Mouse (Mus musculus): ENCODE measurements around the gene Mindy3. TPM values are rescaled to one million over a fixed set of nuclear protein-coding genes. Genes with fewer than 3 reads are reported as not detected.
"Not testable (repeated sequence)": the region's sequence is repeated elsewhere in the genome, so short reads cannot be mapped to it uniquely, and the experiment has no call there.

Mindy3 gene
- polyA plus RNA-seq (2015; fragmentation: Nextera tagmentation; extraction: Ambion mirVana): 35.1 and 37.1 TPM in 2 replicates

DNA sequence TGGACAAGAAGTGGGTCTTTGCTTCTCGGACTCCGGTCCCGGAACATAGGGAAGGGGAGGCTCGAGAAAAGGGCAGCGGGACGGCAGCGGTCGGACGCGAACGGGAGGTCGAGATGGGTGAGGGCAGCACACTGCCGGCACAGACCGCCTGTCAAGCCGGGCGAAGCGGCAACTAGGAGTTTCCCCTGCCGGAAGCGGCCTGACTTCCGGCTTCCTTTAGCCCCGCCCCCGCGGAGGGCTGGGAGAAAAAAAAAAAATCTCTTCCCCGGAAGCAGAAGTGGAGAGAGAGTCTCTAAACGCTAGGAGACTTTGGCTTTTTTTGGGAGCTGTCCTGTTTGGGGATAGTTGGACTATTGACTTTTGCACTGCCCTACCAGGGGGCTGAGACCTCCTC lies at the start of gene Mindy3:
Gene Mindy3, minus strand, starts transcription at position 209 of the 394 bp plus-strand sequence.
- H3K36me3 ChIP-seq: no peaks in the 10 kb centered on the region
- H3K9ac ChIP-seq: peak within 1 kb of the TSS; percentile 77
- under 1% methylated on average over 25 of the region's 25 CpGs for WGBS
- H3K4me3 ChIP-seq (replicated peaks): peak within 1 kb of the TSS; percentile 93
- peak; percentile 95 for ATAC-seq (replicated peaks; ENCODE audit: low FRiP score)
- peak within 1 kb of the TSS; percentile 78 for H3K4me2 ChIP-seq
- no peaks in the 10 kb centered on the region for H3K27me3 ChIP-seq
- H3K9me3 ChIP-seq (replicated peaks): no peaks in the 10 kb centered on the region
- H3K4me1 ChIP-seq: peaks cover 9% of the 10 kb centered on the region
- H3K27ac ChIP-seq: peak within 1 kb of the TSS; percentile 83

DNA sequence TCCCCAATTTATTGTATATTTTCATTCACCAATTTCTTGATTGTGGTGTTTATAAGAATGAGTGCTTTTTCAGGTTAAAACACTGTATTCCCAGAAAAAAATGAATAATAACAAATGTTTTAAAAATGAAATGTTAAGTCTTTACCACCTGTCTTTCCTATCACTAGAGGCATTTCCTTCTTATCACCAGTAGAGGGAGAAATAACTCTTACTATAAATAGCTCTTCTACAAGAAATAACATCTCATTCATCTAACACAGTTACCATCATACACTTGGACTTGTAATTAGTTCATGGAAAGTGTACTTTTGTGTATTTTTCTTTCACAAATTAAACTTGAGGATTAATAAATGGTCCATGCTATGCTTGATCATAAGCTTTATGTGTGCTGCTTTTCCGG lies 40.5 kb upstream of the Mindy3 start:
- 82% methylated on average over 1 of the region's 1 CpGs for WGBS
- no peak for ATAC-seq (replicated peaks; ENCODE audit: low FRiP score)
- H3K4me1 ChIP-seq: no peaks in the 10 kb centered on the region
- H3K36me3 ChIP-seq: no peaks in the 10 kb centered on the region
- H3K4me2 ChIP-seq: no peak overlapping the region
- no peaks in the 10 kb centered on the region for H3K9me3 ChIP-seq (replicated peaks)
- no peak overlapping the region for H3K9ac ChIP-seq
- no peaks in the 10 kb centered on the region for H3K27me3 ChIP-seq
- no peak overlapping the region for H3K27ac ChIP-seq
- no peak overlapping the region for H3K4me3 ChIP-seq (replicated peaks)

DNA sequence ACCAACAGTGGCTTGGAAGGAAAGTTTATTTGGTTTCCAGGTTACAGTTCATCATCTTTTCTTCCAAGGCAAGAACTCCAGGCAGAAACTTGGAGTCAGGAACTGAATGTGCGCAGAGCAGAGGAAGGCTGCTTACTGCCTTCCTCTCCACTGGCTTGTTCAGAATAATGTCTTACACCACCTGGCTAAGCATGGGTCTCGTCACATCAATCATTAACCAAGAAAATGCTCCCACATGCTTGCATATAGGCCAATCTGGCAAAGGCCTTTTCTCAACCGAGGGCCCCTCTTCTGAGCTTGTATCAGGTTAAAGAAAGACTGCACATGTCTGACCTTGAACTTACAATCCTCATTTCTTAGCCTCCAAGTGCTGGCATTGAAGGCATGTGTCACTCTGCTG lies 30.8 kb upstream of the Mindy3 start:
- H3K4me2 ChIP-seq: no peak overlapping the region
- no peaks in the 10 kb centered on the region for H3K27me3 ChIP-seq
- ATAC-seq (replicated peaks; ENCODE audit: low FRiP score): peak; percentile 66; the same call in 1 of the 2 replicates
- WGBS: 70% methylated on average over 3 of the region's 3 CpGs
- no peaks in the 10 kb centered on the region for H3K9me3 ChIP-seq (replicated peaks)
- H3K36me3 ChIP-seq: no peaks in the 10 kb centered on the region
- no peaks in the 10 kb centered on the region for H3K4me1 ChIP-seq
- no peak overlapping the region for H3K4me3 ChIP-seq (replicated peaks)
- no peak overlapping the region for H3K27ac ChIP-seq
- no peak overlapping the region for H3K9ac ChIP-seq

DNA sequence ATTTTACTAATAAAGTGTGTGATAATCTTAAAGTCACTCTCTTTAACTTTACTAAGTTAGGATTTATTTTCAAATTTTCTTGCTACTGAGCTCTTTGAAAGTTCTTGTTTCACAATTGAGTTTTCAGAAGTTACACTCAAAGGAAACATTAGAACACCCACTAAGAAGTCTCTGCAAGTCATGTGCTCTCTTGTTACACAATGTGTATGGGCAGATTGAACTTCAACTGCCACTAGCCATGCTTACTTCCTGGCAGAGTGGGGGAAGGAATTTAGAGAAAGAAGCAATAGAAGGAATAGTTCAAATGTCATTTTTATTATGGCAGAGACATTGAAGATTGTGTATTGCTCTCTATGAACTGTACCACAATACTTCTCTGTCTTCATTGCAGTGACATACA lies 20.9 kb upstream of the Mindy3 start:
- Histone ChIP-seq H3K36me3 (no peaks in the 10 kb centered on the region), H3K9me3 (replicated peaks) (no peaks in the 10 kb centered on the region), H3K4me3 (replicated peaks) (no peak overlapping the region), H3K4me2 (no peak overlapping the region), H3K9ac (no peak overlapping the region), H3K4me1 (no peaks in the 10 kb centered on the region), H3K27ac (no peak overlapping the region), H3K27me3 (no peaks in the 10 kb centered on the region)
- ATAC-seq (replicated peaks; ENCODE audit: low FRiP score): no peak

DNA sequence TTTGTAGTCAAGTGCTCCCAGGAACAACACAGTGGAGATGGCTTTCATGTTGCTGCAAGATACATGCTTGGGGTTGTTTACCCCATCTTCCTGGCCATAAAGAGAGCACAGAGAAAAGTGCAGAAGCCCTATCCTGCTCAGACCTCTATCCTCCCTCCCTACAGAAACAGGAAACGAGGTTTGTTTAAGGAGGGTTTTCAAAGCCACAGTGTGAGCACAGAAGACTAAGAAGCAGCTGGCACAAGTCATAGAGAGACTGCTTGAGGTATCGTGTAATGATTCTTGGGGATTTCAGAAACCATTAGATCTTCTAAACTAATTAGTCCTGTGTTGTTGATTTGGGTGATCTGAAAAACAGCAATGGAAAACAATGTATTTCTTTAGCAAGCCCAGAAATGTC lies 20.3 kb upstream of the Mindy3 start:
- no peak overlapping the region for H3K4me3 ChIP-seq (replicated peaks)
- no peak overlapping the region for H3K9ac ChIP-seq
- H3K4me1 ChIP-seq: no peaks in the 10 kb centered on the region
- no peak for ATAC-seq (replicated peaks; ENCODE audit: low FRiP score)
- H3K27me3 ChIP-seq: no peaks in the 10 kb centered on the region
- 27% methylated on average over 2 of the region's 2 CpGs for WGBS
- H3K27ac ChIP-seq: no peak overlapping the region
- no peaks in the 10 kb centered on the region for H3K36me3 ChIP-seq
- no peaks in the 10 kb centered on the region for H3K9me3 ChIP-seq (replicated peaks)
- no peak overlapping the region for H3K4me2 ChIP-seq

DNA sequence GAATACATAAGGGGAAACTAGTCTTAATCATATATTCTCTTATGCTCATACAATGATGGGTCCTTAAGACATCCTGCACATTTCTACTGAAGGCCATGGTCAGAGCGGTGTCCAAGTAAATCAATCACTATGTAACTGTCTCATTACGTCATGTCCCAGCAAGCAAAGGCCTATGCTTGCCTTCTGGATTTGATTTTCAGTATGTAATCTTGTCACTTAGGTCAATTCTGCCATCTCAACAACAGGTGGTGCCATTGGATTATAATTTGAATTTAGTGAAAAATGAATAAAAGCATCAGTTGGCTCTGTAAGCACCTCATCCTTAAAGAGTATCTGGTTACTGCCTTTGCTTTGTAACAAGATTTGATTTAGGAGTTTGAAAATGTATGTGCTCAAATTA lies 18.9 kb upstream of the Mindy3 start:
- no peaks in the 10 kb centered on the region for H3K36me3 ChIP-seq
- no peaks in the 10 kb centered on the region for H3K9me3 ChIP-seq (replicated peaks)
- WGBS: 74% methylated on average over 2 of the region's 2 CpGs
- no peaks in the 10 kb centered on the region for H3K4me1 ChIP-seq
- no peak overlapping the region for H3K9ac ChIP-seq
- no peak for ATAC-seq (replicated peaks; ENCODE audit: low FRiP score)
- H3K4me3 ChIP-seq (replicated peaks): no peak overlapping the region
- no peaks in the 10 kb centered on the region for H3K27me3 ChIP-seq
- H3K4me2 ChIP-seq: no peak overlapping the region
- no peak overlapping the region for H3K27ac ChIP-seq

DNA sequence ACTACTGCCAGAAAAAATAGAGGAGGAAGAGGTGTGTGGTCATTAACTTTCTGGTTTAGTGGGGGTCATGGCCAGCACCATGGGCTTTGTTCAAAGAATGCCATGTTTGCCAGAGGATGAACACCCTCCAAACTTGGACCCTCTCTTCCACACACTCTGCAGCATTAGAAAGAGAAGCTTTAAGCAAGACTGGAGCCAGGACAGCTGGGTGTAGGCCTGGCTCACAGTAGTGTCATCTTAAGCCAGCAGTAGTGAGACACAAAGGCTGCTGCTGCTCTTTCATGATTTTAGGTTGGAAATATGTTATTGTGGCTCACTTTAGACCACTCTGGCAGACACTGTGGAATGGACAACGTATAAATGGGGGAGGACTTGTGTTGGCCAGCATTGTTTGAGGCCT lies 12.8 kb upstream of the Mindy3 start:
- no peak overlapping the region for H3K9ac ChIP-seq
- H3K9me3 ChIP-seq (replicated peaks): no peaks in the 10 kb centered on the region
- no peaks in the 10 kb centered on the region for H3K4me1 ChIP-seq
- no peak overlapping the region for H3K4me2 ChIP-seq
- peak overlapping the region; percentile 72 for H3K27ac ChIP-seq
- H3K36me3 ChIP-seq: no peaks in the 10 kb centered on the region
- 0 out of 2 replicates have a peak, but pooled peaks have one; percentile 25 for ATAC-seq (replicated peaks; ENCODE audit: low FRiP score)
- H3K27me3 ChIP-seq: no peaks in the 10 kb centered on the region
- 62% methylated on average over 1 of the region's 1 CpGs for WGBS
- H3K4me3 ChIP-seq (replicated peaks): no peak overlapping the region

DNA sequence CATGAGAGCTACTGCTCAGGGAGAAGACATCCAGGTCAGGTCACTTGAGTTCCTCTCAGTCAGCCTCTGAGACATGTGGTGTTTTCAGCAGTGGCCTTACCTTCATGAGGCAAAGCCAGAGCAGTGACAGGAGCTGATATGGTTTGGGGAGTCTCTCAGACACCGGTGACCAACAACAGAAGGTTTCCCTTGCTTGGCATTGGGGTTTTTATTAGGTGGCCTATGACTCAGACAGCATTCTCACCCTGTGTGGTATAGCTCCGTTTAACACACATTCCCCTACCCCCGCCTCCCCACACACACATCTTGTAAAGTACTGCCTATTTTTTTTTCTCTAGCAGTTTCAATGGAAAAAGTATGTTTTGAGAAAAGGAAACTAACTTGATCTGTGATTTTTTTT lies 5.1 kb upstream of the Mindy3 start:
- H3K4me1 ChIP-seq: no peaks in the 10 kb centered on the region
- H3K36me3 ChIP-seq: no peaks in the 10 kb centered on the region
- H3K9me3 ChIP-seq (replicated peaks): no peaks in the 10 kb centered on the region
- H3K4me3 ChIP-seq (replicated peaks): no peak overlapping the region
- H3K27ac ChIP-seq: no peak overlapping the region
- no peak for ATAC-seq (replicated peaks; ENCODE audit: low FRiP score)
- no peak overlapping the region for H3K9ac ChIP-seq
- H3K4me2 ChIP-seq: no peak overlapping the region
- H3K27me3 ChIP-seq: no peaks in the 10 kb centered on the region
- 72% methylated on average over 3 of the region's 3 CpGs for WGBS

DNA sequence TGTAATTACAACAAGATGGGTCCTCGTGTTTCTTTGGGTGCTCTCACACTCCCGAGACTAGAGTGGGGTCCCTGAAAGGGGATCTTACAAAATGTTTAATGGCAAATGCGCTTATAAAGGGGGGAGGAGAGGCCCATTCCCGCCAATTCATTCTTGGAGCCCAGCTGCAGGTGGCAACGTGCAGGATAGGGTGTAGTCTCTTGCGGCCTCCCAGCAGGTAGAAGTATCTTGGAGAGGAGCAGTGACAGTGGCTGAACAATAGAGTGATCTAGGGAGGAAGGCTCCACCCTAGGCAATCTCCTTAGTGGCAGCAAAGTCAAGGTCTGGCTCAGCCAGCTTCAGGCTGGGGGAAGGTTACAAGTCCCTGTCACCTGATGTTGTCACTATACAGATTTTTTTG lies 4.2 kb upstream of the Mindy3 start:
- not testable (repeated sequence) for H3K9ac ChIP-seq; H3K4me2 ChIP-seq; ATAC-seq (replicated peaks; ENCODE audit: low FRiP score); H3K36me3 ChIP-seq; H3K4me1 ChIP-seq; H3K27me3 ChIP-seq; H3K4me3 ChIP-seq (replicated peaks); H3K27ac ChIP-seq; H3K9me3 ChIP-seq (replicated peaks)
- WGBS: 67% methylated on average over 6 of the region's 6 CpGs

DNA sequence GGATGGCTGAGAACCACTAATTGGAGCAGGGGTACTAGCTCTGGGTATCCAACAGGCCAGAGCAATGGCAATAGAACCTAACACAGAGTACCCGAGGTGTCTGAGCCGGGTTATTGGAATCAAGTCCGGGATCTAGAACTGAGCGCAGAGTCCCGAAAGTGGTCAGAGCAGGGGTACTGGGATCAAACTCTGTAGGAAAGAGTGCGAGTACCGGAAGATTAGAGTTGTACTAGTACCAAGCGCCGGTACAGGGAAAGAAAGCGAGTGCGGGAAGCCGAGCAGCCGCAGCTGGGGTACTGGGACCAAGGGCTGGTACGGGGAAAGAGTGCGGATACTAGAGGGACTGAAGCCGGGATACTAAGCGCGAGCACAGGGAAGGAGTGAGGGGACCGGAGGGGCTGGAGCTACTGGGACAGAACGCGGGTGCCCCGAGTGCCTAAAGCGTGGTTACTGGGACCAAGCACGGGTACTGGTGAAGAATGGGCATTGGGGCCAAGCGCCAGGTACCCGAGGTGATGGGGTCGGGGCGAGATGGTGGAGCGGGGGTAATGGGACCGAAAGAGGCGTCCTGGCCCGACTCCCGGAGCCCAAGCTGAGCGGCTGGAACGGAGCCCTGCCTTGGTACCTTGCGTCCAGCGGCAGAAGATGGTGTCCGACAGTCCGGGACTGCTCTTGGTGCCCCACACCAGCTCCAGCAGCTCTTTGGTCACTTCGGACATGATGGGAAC lies 572 bp downstream of the Mindy3 start:
- Histone ChIP-seq H3K36me3 (no peaks in the 10 kb centered on the region), H3K4me3 (replicated peaks) (peak overlapping the region; percentile 93), H3K4me2 (peak overlapping the region; percentile 78), H3K27ac (peak overlapping the region; percentile 83), H3K4me1 (peaks cover 9% of the 10 kb centered on the region), H3K27me3 (no peaks in the 10 kb centered on the region), H3K9me3 (replicated peaks) (no peaks in the 10 kb centered on the region), H3K9ac (peak overlapping the region; percentile 77)
- WGBS: under 1% methylated on average over 40 of the region's 40 CpGs
- ATAC-seq (replicated peaks; ENCODE audit: low FRiP score): peak; percentile 78

DNA sequence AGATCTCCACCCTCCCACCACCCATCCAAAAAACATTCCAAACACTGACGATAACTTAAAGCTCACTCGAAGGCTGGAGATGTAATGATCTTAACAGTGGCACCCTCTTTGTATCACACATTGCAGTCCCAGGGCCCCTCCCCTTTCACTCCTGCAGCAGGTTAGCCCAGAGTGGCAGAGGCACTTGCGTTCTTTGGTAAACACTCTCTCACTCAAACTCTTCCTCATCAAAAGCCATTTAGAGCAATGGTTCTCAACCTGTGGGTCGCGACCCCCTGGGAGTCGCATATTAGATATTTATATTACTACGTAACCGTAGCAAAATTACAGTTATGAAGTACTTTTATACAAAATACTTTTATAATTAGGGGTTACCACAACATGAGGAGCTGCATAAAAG lies 1.1 kb downstream of the Mindy3 start:
- Histone ChIP-seq H3K27me3 (no peaks in the 10 kb centered on the region), H3K9ac (peak overlapping the region; percentile 77; the same call in 1 of the 2 replicates), H3K4me1 (peaks cover 9% of the 10 kb centered on the region), H3K36me3 (no peaks in the 10 kb centered on the region), H3K4me2 (peak overlapping the region; percentile 78), H3K9me3 (replicated peaks) (no peaks in the 10 kb centered on the region), H3K27ac (no peak overlapping the region), H3K4me3 (replicated peaks) (peak overlapping the region; percentile 93)
- ATAC-seq (replicated peaks; ENCODE audit: low FRiP score): no peak
- WGBS: 43% methylated on average over 8 of the region's 8 CpGs

DNA sequence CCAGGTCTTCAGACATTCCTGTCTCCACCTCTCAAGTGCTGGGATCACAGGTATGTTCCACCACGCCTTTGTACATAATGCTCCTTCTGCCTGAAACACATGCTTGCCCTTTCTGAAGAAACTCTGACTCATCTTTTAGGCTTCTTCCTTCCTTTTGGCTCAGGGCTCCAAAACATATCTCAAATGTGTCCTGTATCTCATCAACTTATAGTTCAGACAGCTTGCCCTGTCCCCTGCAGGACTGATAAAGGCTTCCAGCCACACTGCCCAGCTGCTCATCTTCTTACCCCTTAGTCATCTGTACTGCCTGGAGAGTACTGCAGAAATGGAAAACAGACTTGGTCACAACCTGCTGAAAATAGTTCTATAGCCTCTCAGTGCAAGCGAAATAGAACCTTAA lies 7.0 kb downstream of the Mindy3 start:
- Histone ChIP-seq H3K4me1 (peaks cover 7% of the 10 kb centered on the region; the same call in 1 of the 2 replicates), H3K36me3 (no peaks in the 10 kb centered on the region), H3K4me3 (replicated peaks) (no peak overlapping the region), H3K9me3 (replicated peaks) (no peaks in the 10 kb centered on the region), H3K27me3 (no peaks in the 10 kb centered on the region), H3K9ac (no peak overlapping the region), H3K27ac (no peak overlapping the region), H3K4me2 (no peak overlapping the region)
- 92% methylated on average over 2 of the region's 2 CpGs for WGBS
- no peak for ATAC-seq (replicated peaks; ENCODE audit: low FRiP score)

DNA sequence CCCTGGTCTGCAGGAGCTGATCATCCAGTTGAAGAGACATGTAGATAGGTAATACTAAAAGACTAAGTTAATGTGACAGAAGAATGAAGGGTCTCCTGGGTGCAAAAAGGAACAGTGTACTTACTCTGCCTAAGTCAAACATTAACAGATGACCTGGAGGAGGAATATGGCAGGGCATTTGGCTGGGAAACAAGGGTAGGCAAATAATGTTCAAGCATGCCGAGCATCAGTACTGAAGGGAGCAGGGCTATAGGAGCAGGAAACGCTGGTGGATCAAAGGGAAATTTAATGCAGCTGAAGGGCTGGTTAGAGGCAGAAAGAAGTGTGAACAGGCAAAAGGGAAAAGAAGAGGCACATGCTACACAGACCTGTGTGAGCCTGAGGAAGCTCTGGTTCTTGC lies 8.1 kb downstream of the Mindy3 start:
- WGBS: 14% methylated on average over 2 of the region's 2 CpGs
- no peak overlapping the region for H3K4me2 ChIP-seq
- H3K9ac ChIP-seq: no peak overlapping the region
- H3K9me3 ChIP-seq (replicated peaks): no peaks in the 10 kb centered on the region
- H3K27ac ChIP-seq: no peak overlapping the region
- ATAC-seq (replicated peaks; ENCODE audit: low FRiP score): peak; percentile 90
- H3K27me3 ChIP-seq: no peaks in the 10 kb centered on the region
- H3K4me1 ChIP-seq: peaks cover 7% of the 10 kb centered on the region; the same call in 1 of the 2 replicates
- no peaks in the 10 kb centered on the region for H3K36me3 ChIP-seq
- no peak overlapping the region for H3K4me3 ChIP-seq (replicated peaks)

Data from kidney, embryonic 15.5 days (tissue).